Mouse (Mus musculus) embryonic facial prominence, embryonic 11.5 days (tissue): ENCODE data around the gene Edf1. TPM values are rescaled to one million over a fixed set of nuclear protein-coding genes. Genes with fewer than 3 reads are reported as not detected.

ENCODE experiments used
- ATAC-seq: fragments of 200-750 bp; cut with Nextera tagmentation; replicated peaks from 2 replicates; pipeline ENCODE4 v1.8.0; 2017; ENCODE audit warnings: low read depth; ENCODE audit not compliant: insufficient number of reproducible peaks, low FRiP score, low TSS enrichment
- DNase-seq: peaks from one replicate; pipeline ENCODE4 v3.0.0-alpha.2; 2015; ENCODE audit warnings: low spot score
- H3K27ac ChIP-seq: fragments of 300-500 bp; sonication (generic); replicated peaks from 2 replicates; pipeline ENCODE4 v1.5.1; 2014; ENCODE audit warnings: mild to moderate bottlenecking, low read depth, low read length, control low read depth
- H3K27me3 ChIP-seq: fragments of 300-500 bp; sonication (generic); 2 replicates; pipeline ENCODE4 v1.6.1; 2014; ENCODE audit warnings: mild to moderate bottlenecking, low read length, moderate library complexity, mixed read lengths; ENCODE audit not compliant: control insufficient read depth, insufficient read depth
- H3K36me3 ChIP-seq: fragments of 300-500 bp; sonication (generic); replicated peaks from 2 replicates; pipeline ENCODE4 v1.6.1; 2014; ENCODE audit warnings: low read depth, mild to moderate bottlenecking, low read length, moderate library complexity, mixed read lengths; ENCODE audit not compliant: control insufficient read depth, insufficient read depth
- H3K4me1 ChIP-seq: fragments of 300-500 bp; sonication (generic); 2 replicates; pipeline ENCODE4 v1.6.1; 2014; ENCODE audit warnings: low read length, mixed read lengths; ENCODE audit not compliant: control insufficient read depth, insufficient read depth
- H3K4me2 ChIP-seq: fragments of 300-500 bp; sonication (generic); 2 replicates; pipeline ENCODE4 v1.6.1; 2014; ENCODE audit warnings: low read depth, mild to moderate bottlenecking, control low read depth, low read length, moderate library complexity
- H3K4me3 ChIP-seq: fragments of 300-500 bp; sonication (generic); 2 replicates; pipeline ENCODE4 v1.5.1; 2014; ENCODE audit warnings: low read depth, low read length, control low read depth
- H3K9ac ChIP-seq: fragments of 300-500 bp; sonication (generic); replicated peaks from 2 replicates; pipeline ENCODE4 v1.6.1; 2014; ENCODE audit warnings: mild to moderate bottlenecking, control low read depth, low read length
- H3K9me3 ChIP-seq: fragments of 300-500 bp; sonication (generic); replicated peaks from 2 replicates; pipeline ENCODE4 v1.6.1; 2016; ENCODE audit warnings: mild to moderate bottlenecking, low read length, inconsistent platforms, mixed read lengths; ENCODE audit not compliant: control insufficient read depth
- WGBS: fragments of 180-500 bp; shearing (Covaris S2); extraction: QIAGEN DNeasy Blood & Tissue Kit; methylation state at CpG from one replicate; pipeline ENCODE4 v1.1.7; 2014; 5-methylcytosine and 5-hydroxymethylcytosine counted together
- polyA plus RNA-seq: library from polyadenylated mRNA; unstranded; fragments of >200 nt; fragmentation: Nextera tagmentation; extraction: Ambion mirVana; gene quantifications from 2 replicates; pipeline ENCODE4 v1.2.1, GENCODE M21; 2014

The Edf1 gene
- polyA plus RNA-seq, 1 experiment from 2014 or later: 375 TPM

DNA sequence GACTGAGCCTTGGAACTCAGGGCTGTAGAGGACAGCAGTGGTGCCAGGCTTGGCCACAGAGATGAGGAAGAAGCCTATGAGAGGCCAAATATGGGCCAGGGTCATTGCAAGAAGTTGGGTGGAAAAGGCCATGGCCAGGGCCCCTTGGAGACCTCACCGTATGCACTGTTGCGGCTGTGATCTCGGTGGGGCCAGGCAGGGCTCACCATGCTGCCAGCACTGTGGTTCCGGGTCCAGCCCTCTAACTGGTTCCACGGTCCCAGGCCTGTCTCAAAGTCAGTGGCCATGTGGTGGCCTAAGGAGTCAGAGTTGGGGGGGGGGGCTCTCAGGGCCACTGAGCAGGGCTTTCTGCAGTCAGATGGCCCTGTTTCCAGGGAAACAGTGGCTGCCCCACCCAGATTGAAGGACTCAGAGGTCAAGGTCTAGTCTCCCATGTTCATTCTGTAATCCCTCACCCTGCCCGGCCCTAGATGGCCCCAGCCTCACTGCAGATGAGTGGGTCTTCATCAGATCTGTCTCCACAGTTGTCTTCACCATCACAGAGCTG, 10.9 kb downstream of the Edf1 start:
- DNase-seq (no peak), ATAC-seq (no peak)
- Histone ChIP-seq H3K27me3 (no peaks in the 10 kb centered on the region), H3K4me1 (no peaks in the 10 kb centered on the region), H3K4me2 (no peak overlapping the region), H3K36me3 (no peaks in the 10 kb centered on the region; the same call in 1 of the 2 replicates), H3K4me3 (no peak overlapping the region), H3K9ac (no peak overlapping the region), H3K9me3 (no peaks in the 10 kb centered on the region), H3K27ac (no peak overlapping the region)
- WGBS: 86% methylated on average over 6 of the region's 6 CpGs

DNA sequence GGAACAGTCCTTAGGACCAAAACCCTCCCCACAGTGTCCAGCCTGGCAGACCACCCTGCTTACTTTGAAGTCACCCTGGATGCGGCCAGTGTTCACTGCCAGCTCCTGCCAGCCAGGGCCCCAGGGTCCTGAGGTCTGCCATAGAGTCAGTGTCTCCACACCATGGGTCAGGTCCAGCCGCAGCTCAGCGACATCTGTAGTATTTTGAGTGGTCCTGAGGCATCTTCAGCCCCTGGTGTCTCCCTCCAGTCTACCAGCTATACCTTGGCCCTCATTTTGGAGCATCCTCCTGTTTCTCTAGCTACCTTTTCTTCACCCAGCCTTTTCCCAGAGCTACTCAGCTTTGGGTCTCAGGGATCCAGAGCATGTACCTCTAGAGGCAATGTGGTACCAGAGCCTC, 11.7 kb downstream of the Edf1 start:
- WGBS: 86% methylated on average over 3 of the region's 3 CpGs
- H3K36me3 ChIP-seq: no peaks in the 10 kb centered on the region; the same call in 1 of the 2 replicates

DNA sequence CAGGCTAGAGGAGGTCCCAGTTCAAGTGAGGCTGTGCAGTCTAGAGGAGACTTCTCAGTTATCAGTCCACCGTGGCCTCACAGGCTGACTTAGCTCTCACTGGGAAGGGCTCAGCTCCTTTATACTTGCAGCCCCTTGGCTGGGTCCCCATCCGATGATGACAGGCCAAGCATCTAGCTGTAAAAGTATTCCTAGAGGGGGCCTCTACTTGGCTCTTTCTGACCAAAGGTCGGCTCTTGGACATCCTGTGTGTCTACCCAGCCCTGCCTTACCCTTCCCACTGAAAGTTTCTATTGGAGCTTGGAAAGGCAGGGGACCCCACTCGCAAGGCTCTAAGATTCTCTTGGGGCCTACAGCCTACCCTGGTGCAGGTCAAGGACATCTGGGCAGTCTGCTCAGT, 13.6 kb downstream of the Edf1 start:
- H3K4me2 ChIP-seq: no peak overlapping the region
- H3K27me3 ChIP-seq: peaks cover 7% of the 10 kb centered on the region
- no peaks in the 10 kb centered on the region; the same call in 1 of the 2 replicates for H3K4me1 ChIP-seq
- no peaks in the 10 kb centered on the region for H3K36me3 ChIP-seq
- no peak for DNase-seq
- no peak overlapping the region for H3K4me3 ChIP-seq
- 92% methylated on average over 4 of the region's 4 CpGs for WGBS
- no peak overlapping the region for H3K9ac ChIP-seq
- H3K9me3 ChIP-seq: no peaks in the 10 kb centered on the region
- no peak for ATAC-seq
- H3K27ac ChIP-seq: no peak overlapping the region

More for the DNA sequence above, 11.7 kb downstream of the Edf1 start:
- no peaks in the 10 kb centered on the region for H3K4me1 ChIP-seq
- no peaks in the 10 kb centered on the region for H3K9me3 ChIP-seq
- no peak overlapping the region for H3K27ac ChIP-seq
- no peak for ATAC-seq
- no peak overlapping the region for H3K9ac ChIP-seq
- no peak overlapping the region for H3K4me2 ChIP-seq
- no peak for DNase-seq
- no peaks in the 10 kb centered on the region for H3K27me3 ChIP-seq
- H3K4me3 ChIP-seq: no peak overlapping the region

DNA sequence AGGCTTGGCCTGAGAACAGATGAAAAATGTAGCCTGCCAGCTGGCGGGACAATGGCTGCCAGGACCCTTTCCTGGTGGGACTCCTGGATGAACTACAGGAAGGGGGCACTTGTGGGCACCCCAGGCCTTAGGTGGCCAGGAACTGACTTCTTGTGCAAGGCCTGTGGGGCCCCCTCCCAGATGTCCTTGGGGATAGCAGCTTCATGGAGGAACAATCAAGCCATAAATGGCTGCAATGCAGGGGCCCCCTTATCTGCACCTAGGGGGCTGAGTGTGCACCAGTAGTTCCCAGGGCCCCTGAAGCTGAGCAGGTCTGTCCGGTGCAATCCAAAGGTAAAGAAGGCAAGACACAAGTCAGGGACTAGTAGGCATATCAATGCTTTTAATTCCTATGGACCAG, 15.4 kb downstream of the Edf1 start:
- H3K4me2 ChIP-seq: no peak overlapping the region
- 89% methylated on average over 2 of the region's 2 CpGs for WGBS
- H3K27ac ChIP-seq: no peak overlapping the region
- no peak overlapping the region for H3K9ac ChIP-seq
- peaks cover 3% of the 10 kb centered on the region for H3K4me1 ChIP-seq
- no peaks in the 10 kb centered on the region for H3K36me3 ChIP-seq
- ATAC-seq (no peak), DNase-seq (no peak)
- no peak overlapping the region for H3K4me3 ChIP-seq
- no peaks in the 10 kb centered on the region for H3K9me3 ChIP-seq
- H3K27me3 ChIP-seq: peaks cover 25% of the 10 kb centered on the region

DNA sequence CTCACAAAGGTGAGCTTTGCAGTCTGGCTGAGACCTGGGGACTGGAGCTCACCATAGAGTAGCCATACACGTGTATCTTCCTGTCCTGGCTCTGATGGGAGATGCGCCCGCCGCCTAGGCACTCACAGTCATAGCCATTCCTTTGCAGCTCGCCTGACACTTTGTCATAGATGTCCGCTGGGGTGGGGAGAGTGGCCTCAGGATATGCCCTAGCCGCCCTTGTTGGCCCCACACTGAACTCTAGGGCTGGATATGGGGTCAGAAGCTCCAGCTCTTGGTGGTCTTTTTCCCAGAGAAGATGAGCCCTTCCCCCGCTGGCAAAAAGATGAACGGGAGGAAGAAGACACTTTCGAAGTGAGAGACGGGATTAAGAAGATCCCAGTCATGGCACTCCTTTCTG, 16.5 kb downstream of the Edf1 start:
- no peak overlapping the region for H3K27ac ChIP-seq
- H3K27me3 ChIP-seq: peaks cover 36% of the 10 kb centered on the region
- H3K4me3 ChIP-seq: peak overlapping the region; percentile 56
- no peaks in the 10 kb centered on the region for H3K36me3 ChIP-seq
- H3K9me3 ChIP-seq: no peaks in the 10 kb centered on the region
- WGBS: 19% methylated on average over 11 of the region's 11 CpGs
- H3K4me1 ChIP-seq: peaks cover 3% of the 10 kb centered on the region
- DNase-seq (no peak), ATAC-seq (no peak)
- H3K4me2 ChIP-seq: peak overlapping the region; percentile 92
- H3K9ac ChIP-seq: peak overlapping the region; percentile 68

DNA sequence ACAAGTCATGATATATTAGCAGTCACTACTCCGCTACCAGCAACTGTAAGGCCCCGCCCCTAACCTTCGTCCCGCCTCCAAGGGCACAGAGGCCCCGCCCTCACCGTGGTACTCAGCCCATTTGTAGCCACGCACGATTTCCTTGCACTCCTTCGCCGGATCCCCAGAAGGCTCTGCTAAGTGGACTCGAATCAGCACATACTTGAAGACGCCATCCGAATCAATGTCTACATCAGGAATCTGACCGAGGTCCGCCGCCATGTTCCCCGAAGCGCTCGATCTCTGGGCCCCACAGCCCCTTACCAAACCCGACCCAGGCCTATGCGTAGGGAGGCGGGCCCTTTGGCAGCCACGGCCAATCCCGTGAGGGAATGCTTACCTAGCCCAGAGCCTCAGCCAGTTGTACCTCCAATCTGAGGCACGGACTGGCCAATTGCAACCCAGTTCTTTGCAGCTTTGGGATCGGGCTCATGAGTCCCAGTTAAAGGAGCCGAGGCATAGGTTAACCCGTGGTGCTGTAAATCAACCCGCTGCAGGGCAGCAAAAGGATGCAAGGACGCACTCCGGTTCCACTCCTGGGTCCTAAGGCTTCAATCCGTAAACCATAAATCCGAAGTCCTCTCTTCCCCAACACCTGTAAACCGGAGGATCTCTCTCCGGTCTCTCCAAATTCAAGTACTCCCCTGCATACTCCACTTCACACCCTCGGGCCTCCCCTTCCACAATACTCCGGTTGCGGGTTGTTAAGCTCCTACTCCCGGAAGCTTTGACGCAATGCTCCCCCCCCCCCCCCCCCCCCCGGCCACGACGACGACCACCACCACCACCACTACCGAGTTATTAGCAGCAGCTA, 17.2 kb downstream of the Edf1 start, which contains the start of the genes Mamdc4 and Phpt1:
Gene Mamdc4 (minus strand): TSS at position 267 of the 853 bp plus-strand sequence.
Gene Phpt1 (minus strand): TSS at position 646 of the 853 bp plus-strand sequence.
- Histone ChIP-seq H3K36me3 (no peaks in the 10 kb centered on the region), H3K9ac (peak within 1 kb of the TSS; percentile 68), H3K4me1 (peaks cover 3% of the 10 kb centered on the region), H3K27me3 (peaks cover 42% of the 10 kb centered on the region), H3K27ac (peak within 1 kb of the TSS; percentile 75), H3K4me2 (peak within 1 kb of the TSS; percentile 92), H3K4me3 (peak within 1 kb of the TSS; percentile 56), H3K9me3 (no peaks in the 10 kb centered on the region)
- DNase-seq: peak; percentile 99
- under 1% methylated on average over 44 of the region's 45 CpGs for WGBS
- ATAC-seq: peak; percentile 98

DNA sequence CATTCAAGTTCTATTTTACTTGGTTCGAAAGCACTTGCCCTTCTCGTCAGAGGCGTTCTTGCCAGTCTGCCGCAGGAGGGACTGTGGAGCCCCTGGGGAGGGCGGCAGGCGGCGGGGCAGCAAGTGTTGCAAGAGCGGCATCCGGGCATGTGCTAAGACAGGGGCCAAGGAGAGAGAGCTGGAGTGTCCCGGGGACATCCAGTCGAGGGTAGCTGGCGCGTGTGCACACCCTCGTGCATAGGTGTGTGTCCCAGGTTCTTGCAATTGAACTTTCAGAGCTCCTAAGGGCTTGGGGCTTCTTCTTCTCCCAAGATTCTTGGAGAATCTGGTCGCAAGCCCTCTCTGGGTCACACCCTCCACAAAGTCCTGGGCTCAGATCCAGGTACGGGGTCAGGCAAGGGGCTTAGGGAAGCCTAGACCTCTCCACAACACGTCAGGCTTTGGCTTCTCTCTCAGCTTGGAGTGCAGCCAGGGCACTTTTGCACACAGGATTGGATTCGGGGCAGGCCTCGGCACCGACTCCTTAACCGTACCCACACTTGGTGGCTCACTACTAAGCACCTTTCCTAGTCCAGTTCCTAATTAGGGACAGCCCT, 17.9 kb downstream of the Edf1 start:
- 12% methylated on average over 21 of the region's 21 CpGs for WGBS
- Histone ChIP-seq H3K9me3 (no peaks in the 10 kb centered on the region), H3K4me3 (peak overlapping the region; percentile 56), H3K4me1 (peaks cover 5% of the 10 kb centered on the region), H3K9ac (peak overlapping the region; percentile 68), H3K4me2 (peak overlapping the region; percentile 73), H3K36me3 (no peaks in the 10 kb centered on the region), H3K27ac (peak overlapping the region; percentile 75), H3K27me3 (peaks cover 50% of the 10 kb centered on the region)
- DNase-seq: peak; percentile 43
- ATAC-seq: no peak; the same call in 1 of the 2 replicates
